ENCODE assay signal across 8 mouse cellular contexts in the genomic region with DNA sequence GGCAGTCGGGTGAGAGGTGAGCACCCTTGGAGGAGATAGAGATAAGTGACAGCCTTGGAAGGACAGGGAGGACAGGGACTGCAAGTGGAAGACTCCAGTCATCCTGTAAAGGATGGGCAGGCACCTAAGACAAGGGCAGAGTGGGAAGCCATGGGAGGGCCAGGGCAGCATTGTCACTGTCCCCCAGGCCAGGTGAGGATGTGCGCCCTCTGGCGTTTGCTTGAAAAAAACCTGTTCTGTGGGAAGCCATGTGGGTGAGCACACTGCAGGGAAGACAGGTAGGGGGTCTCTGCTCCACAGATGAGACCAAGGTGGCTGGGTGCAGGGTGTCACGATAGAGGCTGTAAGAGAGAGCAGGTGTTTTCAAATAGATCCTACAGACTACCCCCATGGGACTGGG.
A peak's percentile ranks its signal among the peaks of the same experiment; 100 is the strongest.
DNase-seq lines count a peak whose midpoint lies in the region; TF ChIP-seq lines count a peak whose summit lies in the region.

No protein-coding gene starts in this region.

- intact Hi-C loops in heart, postnatal 10 days (cut with DNase I), result loop anchor here (5.0 kb wide), 1 partner anchor 724 kb away; no protein-coding TSS in a partner anchor

- no peak for TF ChIP-seq POLR2A in testis, adult 2 months (IDR thresholded peaks at IDR 0.05; ENCODE audit: control insufficient read depth, low read depth, low read length)

- no peak overlapping the region for H3K4me3 ChIP-seq in testis, adult 2 months (ENCODE audit: control insufficient read depth, low read depth, low read length)
- H3K4me3 ChIP-seq in limb, embryonic 10.5 days, result no peak overlapping the region

- no peaks in the 10 kb centered on the region for H3K27me3 ChIP-seq in testis, adult 2 months (ENCODE audit: control insufficient read depth, insufficient read depth, low read length)
- no peaks in the 10 kb centered on the region for H3K27me3 ChIP-seq in limb, embryonic 10.5 days (ENCODE audit: low read depth, poor library complexity, severe bottlenecking)

- WGBS in limb, embryonic 10.5 days, result 41% methylated on average over 4 of the region's 4 CpGs

- no peaks in the 10 kb centered on the region for H3K9me3 ChIP-seq in limb, embryonic 10.5 days (replicated peaks)

- peak; percentile 22; the same call in 1 of the 2 replicates for TF ChIP-seq CTCF in testis, adult 2 months (IDR thresholded peaks at IDR 0.05; ENCODE audit: control insufficient read depth, insufficient read depth, insufficient replicate concordance, low read depth, low read length)

- no peaks in the 10 kb centered on the region for H3K4me1 ChIP-seq in testis, adult 2 months (ENCODE audit: control insufficient read depth, insufficient read depth, low read length)
- no peaks in the 10 kb centered on the region for H3K4me1 ChIP-seq in limb, embryonic 10.5 days

- DNase-seq in heart, postnatal 10 days, result peak; percentile 23 to 46
- DNase-seq in heart, adult 8-10 months (ENCODE audit: low spot score), result no peak
- no peak for DNase-seq in testis, postnatal 14 days (ENCODE audit: low spot score)
- DNase-seq in cerebellum, adult 9-11 months, result peak; percentile 11
- DNase-seq in limb, embryonic 10.5 days (ENCODE audit: low spot score), result peak; percentile 65
- DNase-seq in thymus, postnatal 25 days, result peak; percentile 67
- DNase-seq in layer of hippocampus, adult 9-11 months, result no peak

- no peaks in the 10 kb centered on the region for H3K36me3 ChIP-seq in testis, adult 2 months (ENCODE audit: control insufficient read depth, insufficient read depth, low read length)
- no peaks in the 10 kb centered on the region for H3K36me3 ChIP-seq in limb, embryonic 10.5 days

- no peak overlapping the region for H3K27ac ChIP-seq in testis, adult 2 months (ENCODE audit: control insufficient read depth, insufficient read depth, low read depth, low read length)
- H3K27ac ChIP-seq in limb, embryonic 10.5 days, result no peak overlapping the region

Comparison
In these comparisons a context has a peak if more than half of its experiments do, and no peak if none do; other contexts are left out.
1. DNase-seq: peak in heart, postnatal 10 days (2 of 2), cerebellum, adult 9-11 months (single experiment), limb, embryonic 10.5 days (single experiment) and thymus, postnatal 25 days (single experiment); none in heart, adult 8-10 months (single experiment), testis, postnatal 14 days (single experiment) and layer of hippocampus, adult 9-11 months (single experiment).